Mouse (Mus musculus): ENCODE data around the gene Vil1. TPM values are rescaled to one million over a fixed set of nuclear protein-coding genes. Genes with fewer than 3 reads are reported as not detected.

Gene Vil1
- polyA plus RNA-seq, 1 experiment = 75.0 TPM

DNA sequence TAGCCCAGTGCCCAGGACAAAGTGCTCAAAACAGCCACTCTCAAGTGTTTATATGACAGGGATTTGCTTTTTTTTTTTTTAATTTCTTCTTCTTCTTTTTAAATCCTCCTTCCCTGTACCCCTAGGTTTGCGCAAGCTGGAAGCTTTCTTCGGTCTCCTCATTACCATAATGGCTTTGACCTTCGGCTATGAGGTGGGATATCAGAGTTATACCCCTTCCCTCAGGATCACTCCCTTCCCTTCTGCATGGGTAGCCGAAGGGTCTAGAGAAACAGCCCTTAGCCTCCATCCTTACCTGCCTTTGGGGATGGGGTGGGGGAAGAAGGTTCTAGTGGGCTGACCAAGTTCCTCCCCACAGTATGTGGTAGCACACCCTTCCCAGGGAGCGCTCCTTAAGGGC is 28.7 kb upstream of the Vil1 start:
- Histone ChIP-seq H3K27ac (ENCODE audit: insufficient read depth, low read depth, low read length) (no peak overlapping the region), H3K36me3 (ENCODE audit: control insufficient read depth, insufficient read depth, low read length) (no peaks in the 10 kb centered on the region), H3K4me1 (ENCODE audit: control insufficient read depth, insufficient read depth, low read length) (no peaks in the 10 kb centered on the region), H3K4me3 (ENCODE audit: insufficient read depth, low read depth, low read length) (no peak overlapping the region), H3K27me3 (replicated peaks; ENCODE audit: control insufficient read depth, insufficient read depth, low read length) (no peaks in the 10 kb centered on the region)
- TF ChIP-seq CTCF (conservative IDR thresholded peaks at IDR 0.05; ENCODE audit: insufficient read depth, insufficient read length, low read depth, low read length) (no peak), POLR2A (IDR thresholded peaks at IDR 0.05; ENCODE audit: low read depth, low read length) (no peak)
- DNase-seq = no peak
- 85% methylated on average over 5 of the region's 5 CpGs for WGBS

DNA sequence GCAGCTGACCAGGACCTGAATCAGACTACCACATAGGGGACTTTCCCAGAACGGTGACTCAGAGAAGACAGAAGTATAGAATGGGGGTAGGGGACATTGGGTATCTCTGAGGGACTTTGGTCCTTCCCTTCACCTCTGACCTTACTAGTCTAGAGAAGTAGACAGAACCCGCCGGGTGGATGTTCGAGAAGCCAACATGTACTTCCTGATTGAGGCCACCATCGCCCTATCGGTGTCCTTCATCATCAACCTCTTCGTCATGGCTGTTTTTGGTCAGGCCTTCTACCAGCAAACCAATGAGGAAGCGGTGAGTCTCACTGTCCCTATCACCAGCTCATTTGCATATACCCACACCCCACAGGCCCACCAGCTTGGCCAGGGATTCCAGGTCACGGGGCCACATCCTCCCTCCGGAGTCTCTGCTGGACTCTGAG is 27.6 kb upstream of the Vil1 start:
- TF ChIP-seq POLR2A (IDR thresholded peaks at IDR 0.05; ENCODE audit: low read depth, low read length) = no peak
- TF ChIP-seq CTCF (conservative IDR thresholded peaks at IDR 0.05; ENCODE audit: insufficient read depth, insufficient read length, low read depth, low read length) = no peak
- H3K4me3 ChIP-seq (ENCODE audit: insufficient read depth, low read depth, low read length) = no peak overlapping the region
- no peak overlapping the region for H3K27ac ChIP-seq (ENCODE audit: insufficient read depth, low read depth, low read length)
- 91% methylated on average over 10 of the region's 10 CpGs for WGBS
- H3K4me1 ChIP-seq (ENCODE audit: control insufficient read depth, insufficient read depth, low read length) = no peaks in the 10 kb centered on the region
- no peaks in the 10 kb centered on the region for H3K27me3 ChIP-seq (replicated peaks; ENCODE audit: control insufficient read depth, insufficient read depth, low read length)
- DNase-seq = no peak
- H3K36me3 ChIP-seq (ENCODE audit: control insufficient read depth, insufficient read depth, low read length) = no peaks in the 10 kb centered on the region

- no peak overlapping the region for H3K27ac ChIP-seq (ENCODE audit: insufficient read depth, low read depth, low read length)
- H3K27me3 ChIP-seq (replicated peaks; ENCODE audit: control insufficient read depth, insufficient read depth, low read length) = no peaks in the 10 kb centered on the region
- TF ChIP-seq CTCF (conservative IDR thresholded peaks at IDR 0.05; ENCODE audit: insufficient read depth, insufficient read length, low read depth, low read length) (no peak), POLR2A (IDR thresholded peaks at IDR 0.05; ENCODE audit: low read depth, low read length) (no peak)
- 83% methylated on average over 13 of the region's 13 CpGs for WGBS
- no peaks in the 10 kb centered on the region for H3K36me3 ChIP-seq (ENCODE audit: control insufficient read depth, insufficient read depth, low read length)
- peaks cover 4% of the 10 kb centered on the region; the same call in 1 of the 2 replicates for H3K4me1 ChIP-seq (ENCODE audit: control insufficient read depth, insufficient read depth, low read length)
- no peak for DNase-seq
- H3K4me3 ChIP-seq (ENCODE audit: insufficient read depth, low read depth, low read length) = no peak overlapping the region
Observed at GRCm38 (mm10) chr1:74383385-74383784, 25.8 kb upstream of the Vil1 start.

DNA sequence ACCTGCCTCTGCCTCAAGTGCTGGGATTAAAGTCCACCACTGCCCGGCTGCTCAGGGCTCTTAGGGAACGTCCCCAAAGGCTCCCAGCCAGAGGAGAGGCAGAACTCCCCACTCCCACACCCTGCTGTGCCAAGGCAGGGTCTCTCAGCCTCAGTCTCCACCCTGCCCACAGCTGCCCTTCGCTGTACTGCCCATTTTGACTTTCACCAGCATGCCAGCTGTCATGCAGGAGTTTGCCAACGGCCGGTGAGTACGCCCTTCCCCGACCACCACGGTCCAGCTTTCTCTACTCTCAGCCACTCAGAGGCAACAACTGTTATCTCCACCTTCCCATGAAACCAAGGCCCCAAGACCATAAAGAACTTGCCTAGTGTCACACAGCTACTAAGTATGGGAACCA is 24.7 kb upstream of the Vil1 start:
- 86% methylated on average over 8 of the region's 8 CpGs for WGBS
- no peaks in the 10 kb centered on the region for H3K27me3 ChIP-seq (replicated peaks; ENCODE audit: control insufficient read depth, insufficient read depth, low read length)
- H3K36me3 ChIP-seq (ENCODE audit: control insufficient read depth, insufficient read depth, low read length) = no peaks in the 10 kb centered on the region
- no peak overlapping the region for H3K4me3 ChIP-seq (ENCODE audit: insufficient read depth, low read depth, low read length)
- no peak for DNase-seq
- TF ChIP-seq CTCF (conservative IDR thresholded peaks at IDR 0.05; ENCODE audit: insufficient read depth, insufficient read length, low read depth, low read length) = no peak
- no peak for TF ChIP-seq POLR2A (IDR thresholded peaks at IDR 0.05; ENCODE audit: low read depth, low read length)
- peaks cover 4% of the 10 kb centered on the region; the same call in 1 of the 2 replicates for H3K4me1 ChIP-seq (ENCODE audit: control insufficient read depth, insufficient read depth, low read length)
- no peak overlapping the region for H3K27ac ChIP-seq (ENCODE audit: insufficient read depth, low read depth, low read length)

DNA sequence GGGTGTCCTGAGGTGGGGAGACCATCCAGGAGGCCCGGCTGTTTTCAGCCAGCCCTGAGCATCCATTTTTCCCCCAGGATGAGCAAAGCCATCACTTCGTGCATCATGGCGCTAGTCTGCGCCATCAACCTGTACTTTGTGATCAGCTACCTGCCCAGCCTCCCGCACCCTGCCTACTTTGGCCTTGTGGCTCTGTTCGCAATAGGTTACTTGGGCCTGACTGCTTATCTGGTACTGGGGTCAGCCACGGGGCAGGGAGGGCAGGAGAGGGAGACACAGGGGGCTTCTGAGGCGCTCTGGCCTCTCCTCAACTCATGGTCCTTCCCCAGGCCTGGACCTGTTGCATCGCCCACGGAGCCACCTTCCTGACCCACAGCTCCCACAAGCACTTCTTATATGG is 24.1 kb upstream of the Vil1 start:
- no peak for DNase-seq
- Histone ChIP-seq H3K4me3 (ENCODE audit: insufficient read depth, low read depth, low read length) (no peak overlapping the region), H3K36me3 (ENCODE audit: control insufficient read depth, insufficient read depth, low read length) (no peaks in the 10 kb centered on the region), H3K27me3 (replicated peaks; ENCODE audit: control insufficient read depth, insufficient read depth, low read length) (no peaks in the 10 kb centered on the region), H3K4me1 (ENCODE audit: control insufficient read depth, insufficient read depth, low read length) (peaks cover 4% of the 10 kb centered on the region; the same call in 1 of the 2 replicates), H3K27ac (ENCODE audit: insufficient read depth, low read depth, low read length) (no peak overlapping the region)
- 94% methylated on average over 10 of the region's 10 CpGs for WGBS
- TF ChIP-seq CTCF (conservative IDR thresholded peaks at IDR 0.05; ENCODE audit: insufficient read depth, insufficient read length, low read depth, low read length) (no peak), POLR2A (IDR thresholded peaks at IDR 0.05; ENCODE audit: low read depth, low read length) (no peak)

DNA sequence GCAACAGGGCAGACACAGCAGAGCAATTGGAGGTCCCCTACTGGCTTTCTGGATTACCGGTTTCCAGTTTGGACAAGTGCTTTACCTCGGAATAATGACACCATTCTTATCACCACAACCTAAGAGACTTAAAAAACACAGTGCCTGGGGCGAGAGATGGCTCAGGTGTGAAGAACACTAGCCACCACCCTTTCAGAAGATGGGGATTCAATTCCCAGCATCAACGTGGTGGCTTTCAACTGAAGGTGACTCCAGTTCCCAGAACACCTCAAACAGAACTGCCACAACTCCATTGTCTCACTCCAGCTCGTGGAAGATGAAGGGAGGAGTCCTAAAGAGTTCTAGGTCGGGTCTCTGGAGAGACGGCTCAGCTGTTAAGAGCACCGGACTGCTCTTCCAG is 23.6 kb upstream of the Vil1 start:
- WGBS = 88% methylated on average over 8 of the region's 8 CpGs
- no peak for DNase-seq
- Histone ChIP-seq H3K36me3 (ENCODE audit: control insufficient read depth, insufficient read depth, low read length) (no peaks in the 10 kb centered on the region), H3K27me3 (replicated peaks; ENCODE audit: control insufficient read depth, insufficient read depth, low read length) (no peaks in the 10 kb centered on the region), H3K4me1 (ENCODE audit: control insufficient read depth, insufficient read depth, low read length) (peaks cover 4% of the 10 kb centered on the region; the same call in 1 of the 2 replicates), H3K27ac (ENCODE audit: insufficient read depth, low read depth, low read length) (no peak overlapping the region), H3K4me3 (ENCODE audit: insufficient read depth, low read depth, low read length) (no peak overlapping the region)
- TF ChIP-seq CTCF (conservative IDR thresholded peaks at IDR 0.05; ENCODE audit: insufficient read depth, insufficient read length, low read depth, low read length) (no peak), POLR2A (IDR thresholded peaks at IDR 0.05; ENCODE audit: low read depth, low read length) (no peak)

DNA sequence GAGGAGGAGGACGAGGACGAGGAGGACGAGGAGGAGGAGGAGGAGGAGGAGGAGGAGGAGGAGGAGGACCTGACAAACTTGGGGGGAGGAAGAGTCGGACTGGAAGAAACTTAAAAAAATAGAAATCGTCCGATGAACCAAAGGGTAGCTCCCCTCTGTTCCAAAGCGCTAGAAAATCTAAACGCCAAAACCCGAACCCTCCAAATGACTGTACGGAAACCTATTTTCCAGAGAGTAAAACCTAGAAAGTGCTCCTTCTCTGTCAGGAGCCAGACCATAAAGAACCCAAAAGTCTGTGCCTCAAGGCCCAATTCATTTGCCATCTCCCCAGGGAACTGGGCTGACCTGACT is 22.8 kb upstream of the Vil1 start:
- no peak for TF ChIP-seq POLR2A (IDR thresholded peaks at IDR 0.05; ENCODE audit: low read depth, low read length)
- no peak for TF ChIP-seq CTCF (conservative IDR thresholded peaks at IDR 0.05; ENCODE audit: insufficient read depth, insufficient read length, low read depth, low read length)
- H3K4me1 ChIP-seq (ENCODE audit: control insufficient read depth, insufficient read depth, low read length) = peaks cover 4% of the 10 kb centered on the region; the same call in 1 of the 2 replicates
- H3K4me3 ChIP-seq (ENCODE audit: insufficient read depth, low read depth, low read length) = peak overlapping the region; percentile 46
- H3K27ac ChIP-seq (ENCODE audit: insufficient read depth, low read depth, low read length) = peak overlapping the region; percentile 99
- no peaks in the 10 kb centered on the region for H3K27me3 ChIP-seq (replicated peaks; ENCODE audit: control insufficient read depth, insufficient read depth, low read length)
- H3K36me3 ChIP-seq (ENCODE audit: control insufficient read depth, insufficient read depth, low read length) = no peaks in the 10 kb centered on the region
- no peak for DNase-seq
- 32% methylated on average over 7 of the region's 10 CpGs for WGBS
